Mouse (Mus musculus) G1E (cell line): ENCODE results near the gene Trim72. TPM values are rescaled to one million over a fixed set of nuclear protein-coding genes. Genes with fewer than 3 reads are reported as not detected.

Experiments used
- ATAC-seq: 2 replicates; pipeline ENCODE4 v1.8.0; 2016; ENCODE audit warnings: mild to moderate bottlenecking; ENCODE audit not compliant: insufficient number of reproducible peaks, poor library complexity, low FRiP score, severe bottlenecking; ENCODE audit errors: extremely low read depth
- DNase-seq: peaks from one replicate; pipeline ENCODE4 v3.0.0; 2012; ENCODE audit warnings: low spot score
- H3K27me3 ChIP-seq: 2 replicates; pipeline ENCODE4 v1.6.1; 2012; ENCODE audit warnings: mild to moderate bottlenecking, low read length, inconsistent platforms; ENCODE audit not compliant: insufficient read depth
- H3K36me3 ChIP-seq: replicated peaks from 2 replicates; pipeline ENCODE3; 2012; ENCODE audit warnings: mild to moderate bottlenecking, inconsistent platforms
- H3K4me1 ChIP-seq: 2 replicates; pipeline ENCODE4 v1.6.1; 2012; ENCODE audit warnings: low read depth, low read length, inconsistent platforms, mixed read lengths; ENCODE audit not compliant: insufficient read depth
- H3K4me3 ChIP-seq: 2 replicates; pipeline ENCODE4 v1.5.1; 2012; ENCODE audit warnings: low read depth, mild to moderate bottlenecking, inconsistent platforms, low read length, moderate library complexity, mixed read lengths
- H3K9me3 ChIP-seq: replicated peaks from 2 replicates; pipeline ENCODE4 v1.6.1; 2012; ENCODE audit warnings: inconsistent platforms
- CTCF ChIP-seq: IDR thresholded peaks from 2 replicates; pipeline ENCODE4 v1.5.1; 2012; ENCODE audit warnings: low read depth, low read length, inconsistent platforms, mixed read lengths
- GATA1 ChIP-seq: IDR thresholded peaks from 2 replicates; pipeline ENCODE4 v1.6.1; 2012; ENCODE audit warnings: borderline replicate concordance, low read length, inconsistent platforms, mixed read lengths
- GATA2 ChIP-seq: IDR thresholded peaks from 2 replicates; pipeline ENCODE4 v1.6.1; 2012; ENCODE audit warnings: low read depth, low read length, inconsistent platforms, borderline replicate concordance
- POLR2AphosphoS5 ChIP-seq: IDR thresholded peaks from 2 replicates; pipeline ENCODE4 v1.6.1; 2012; ENCODE audit warnings: low read depth, low read length, inconsistent platforms; ENCODE audit not compliant: insufficient replicate concordance
- TAL1 ChIP-seq: conservative IDR thresholded peaks from 2 replicates; pipeline ENCODE4 v1.6.1; 2012; ENCODE audit warnings: low read depth, low read length, inconsistent platforms, mixed read lengths
- polyA plus RNA-seq: library from polyadenylated mRNA; stranded (reverse); fragments of >175 nt; gene quantifications from 2 replicates; pipeline ENCODE4 v1.2.3, GENCODE M21; 2012
- total RNA-seq, 2 experiments: library from RNA; stranded (forward) in 1 of 2; stranded (reverse) in 1 of 2; fragments of 200-1000 nt in 1 of 2; fragments of >200 nt in 1 of 2; fragmentation: Nextera tagmentation in 1 of 2; gene quantifications; 2 replicates each; pipeline ENCODE4 v1.2.3; 2014 to 2017

Gene Trim72
- total and polyA plus RNA-seq, 3 experiments: 0.03 to 0.16 TPM; not detected in 1

DNA sequence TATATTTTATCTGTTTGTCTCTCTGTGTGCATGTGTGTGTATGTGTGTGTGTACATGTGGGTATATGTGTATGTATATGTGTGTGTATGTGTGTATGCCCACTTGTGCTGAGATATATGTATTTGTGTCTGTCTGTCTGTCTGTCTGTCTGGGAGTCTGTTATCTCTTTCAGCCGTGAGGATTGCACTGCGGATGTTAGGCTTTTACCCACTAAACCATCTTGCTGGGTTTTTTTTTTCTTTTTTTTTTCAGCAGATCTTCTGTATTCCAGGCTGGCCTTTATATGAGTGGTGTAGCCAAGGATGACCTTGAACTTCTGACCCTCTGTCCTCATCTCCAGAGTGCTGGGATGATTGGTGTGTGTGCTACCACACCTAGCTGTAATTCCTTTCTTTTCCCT lies 45.5 kb downstream of the Trim72 start:
- H3K27me3 ChIP-seq: peaks cover 27% of the 10 kb centered on the region
- H3K9me3 ChIP-seq: no peaks in the 10 kb centered on the region
- ATAC-seq (no peak), DNase-seq (no peak)
- TF ChIP-seq POLR2AphosphoS5: no peak
- TF ChIP-seq GATA2: no peak
- TF ChIP-seq CTCF: no peak
- no peak for TF ChIP-seq GATA1
- no peak for TF ChIP-seq TAL1
- H3K4me1 ChIP-seq: peaks cover 8% of the 10 kb centered on the region
- H3K4me3 ChIP-seq: no peak overlapping the region
- no peaks in the 10 kb centered on the region for H3K36me3 ChIP-seq

DNA sequence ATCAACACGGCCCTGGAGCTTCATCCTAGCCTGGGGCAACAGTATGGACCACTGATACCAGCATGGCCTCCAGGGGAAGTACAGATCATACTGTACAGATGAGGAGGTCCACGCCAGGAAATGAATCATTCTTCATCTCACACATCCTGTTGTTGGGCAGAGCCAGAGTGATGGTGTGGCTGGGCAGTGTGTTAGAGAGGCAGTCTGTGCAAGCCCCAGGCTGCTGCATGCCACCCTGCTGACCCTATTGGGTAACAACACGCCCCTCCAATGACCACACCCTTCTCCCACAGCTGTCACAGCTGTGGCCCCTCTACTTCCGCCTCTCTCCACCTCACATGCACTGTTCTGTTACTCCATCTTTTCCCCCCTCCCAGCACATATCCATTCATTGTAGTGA lies 47.0 kb downstream of the Trim72 start:
- no peaks in the 10 kb centered on the region for H3K36me3 ChIP-seq
- peaks cover 30% of the 10 kb centered on the region for H3K27me3 ChIP-seq
- DNase-seq (no peak), ATAC-seq (no peak; the same call in 1 of the 2 replicates)
- no peak overlapping the region for H3K4me3 ChIP-seq
- TF ChIP-seq POLR2AphosphoS5 (no peak), CTCF (no peak), GATA2 (no peak), GATA1 (no peak), TAL1 (no peak)
- no peaks in the 10 kb centered on the region for H3K9me3 ChIP-seq
- H3K4me1 ChIP-seq: peaks cover 8% of the 10 kb centered on the region

DNA sequence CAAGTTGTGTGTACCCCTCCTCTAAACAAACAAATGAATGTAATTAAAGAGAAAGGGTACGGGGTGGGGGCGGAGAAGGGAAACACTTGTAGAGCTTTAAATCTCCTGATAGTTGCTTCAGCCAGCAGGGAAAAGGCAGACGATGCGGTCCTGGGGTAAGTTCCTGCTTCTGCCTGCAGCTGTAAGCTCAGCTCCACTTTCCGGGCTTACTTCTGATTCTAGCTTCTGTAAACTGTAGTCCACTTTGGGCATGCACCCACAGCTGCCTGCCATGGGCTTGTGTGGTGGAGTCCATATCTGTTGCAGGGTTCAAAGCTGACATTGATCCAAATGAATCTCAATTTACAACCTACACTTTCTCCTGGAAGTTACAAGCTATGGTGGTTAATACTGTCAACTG lies 49.3 kb downstream of the Trim72 start:
- Histone ChIP-seq H3K27me3 (peaks cover 38% of the 10 kb centered on the region), H3K4me3 (no peak overlapping the region), H3K36me3 (no peaks in the 10 kb centered on the region), H3K4me1 (peaks cover 8% of the 10 kb centered on the region), H3K9me3 (no peaks in the 10 kb centered on the region)
- no peak for DNase-seq
- ATAC-seq: no peak
- no peak for TF ChIP-seq CTCF
- no peak for TF ChIP-seq POLR2AphosphoS5
- TF ChIP-seq TAL1: no peak
- TF ChIP-seq GATA2: no peak
- TF ChIP-seq GATA1: no peak

DNA sequence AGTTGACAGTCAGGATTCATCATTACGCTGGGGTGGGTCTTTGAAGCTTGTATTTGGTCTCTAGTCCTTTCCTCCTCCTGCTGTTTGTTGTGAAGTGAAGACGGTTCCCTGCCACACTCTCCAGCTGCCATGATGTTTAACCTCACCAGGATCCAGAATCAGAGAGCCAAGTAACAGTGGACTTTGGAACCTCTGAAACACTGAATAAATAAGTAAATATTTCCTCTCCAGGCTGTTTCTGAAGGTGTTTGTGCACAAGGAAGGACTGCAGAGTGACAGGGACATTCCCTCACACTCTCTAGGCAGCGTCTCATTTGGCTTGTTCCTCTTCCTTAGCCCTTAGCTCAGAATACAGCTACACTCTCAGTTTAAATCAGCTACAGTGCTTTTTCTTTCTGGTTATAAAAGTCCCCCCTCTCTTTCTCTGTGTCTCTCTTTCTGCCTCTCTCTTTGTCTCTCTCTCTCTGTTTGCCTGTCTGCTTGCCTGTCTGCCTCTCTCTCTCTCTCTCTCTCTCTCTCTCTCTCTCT lies 53.2 kb downstream of the Trim72 start:
- TF ChIP-seq GATA2 (no peak), POLR2AphosphoS5 (no peak), CTCF (no peak), TAL1 (no peak), GATA1 (no peak)
- Histone ChIP-seq H3K27me3 (peaks cover 38% of the 10 kb centered on the region), H3K36me3 (no peaks in the 10 kb centered on the region), H3K4me1 (no peaks in the 10 kb centered on the region), H3K4me3 (no peak overlapping the region), H3K9me3 (no peaks in the 10 kb centered on the region)
- ATAC-seq (no peak), DNase-seq (no peak)

DNA sequence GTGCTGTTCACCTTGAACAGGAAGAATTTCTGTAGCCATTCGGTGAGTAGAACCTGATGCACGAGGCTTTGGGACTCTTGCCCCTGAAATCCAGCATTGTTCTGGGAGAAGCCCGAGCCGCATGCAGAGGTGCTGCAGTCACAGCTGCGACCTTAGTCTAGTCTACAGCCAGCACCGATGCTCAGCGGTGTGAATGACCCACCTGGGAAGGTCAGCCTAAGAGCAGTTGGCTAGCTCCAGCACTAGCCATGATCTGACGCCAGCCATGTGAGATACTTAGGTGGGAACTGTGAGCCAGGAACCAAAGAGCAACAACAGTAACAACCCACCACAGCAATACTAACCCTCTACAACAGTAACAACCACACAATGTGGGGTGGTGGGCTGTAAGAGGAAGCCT lies 54.1 kb downstream of the Trim72 start:
- TF ChIP-seq TAL1 (no peak), CTCF (no peak), GATA2 (no peak), POLR2AphosphoS5 (no peak)
- H3K4me1 ChIP-seq: no peaks in the 10 kb centered on the region
- H3K36me3 ChIP-seq: no peaks in the 10 kb centered on the region
- DNase-seq (no peak), ATAC-seq (no peak)
- no peak overlapping the region for H3K4me3 ChIP-seq
- H3K9me3 ChIP-seq: no peaks in the 10 kb centered on the region
- H3K27me3 ChIP-seq: peaks cover 34% of the 10 kb centered on the region

DNA sequence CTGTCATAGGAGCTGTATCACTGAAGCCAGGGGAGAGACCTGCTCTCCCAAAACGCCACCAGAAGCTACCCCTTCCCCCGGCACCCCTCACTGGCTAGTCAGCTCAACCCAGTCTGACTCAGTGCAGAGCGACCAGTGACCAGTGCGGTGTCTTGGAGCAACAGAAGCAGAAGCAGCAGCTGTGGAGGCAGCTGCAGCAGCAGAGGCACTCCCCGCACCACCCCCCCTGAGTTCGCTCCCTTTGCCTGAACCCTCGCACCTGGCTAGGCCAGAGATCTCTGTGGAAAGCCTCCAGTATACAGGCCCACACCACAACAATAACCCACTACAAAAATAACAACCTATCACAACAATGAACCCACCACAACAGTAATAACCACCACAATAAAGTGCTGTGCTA lies 54.8 kb downstream of the Trim72 start:
- TF ChIP-seq GATA2 (no peak), CTCF (no peak), TAL1 (no peak), GATA1 (no peak), POLR2AphosphoS5 (no peak)
- DNase-seq: no peak
- ATAC-seq: no peak
- Histone ChIP-seq H3K9me3 (no peaks in the 10 kb centered on the region), H3K4me1 (no peaks in the 10 kb centered on the region), H3K4me3 (no peak overlapping the region), H3K27me3 (peaks cover 28% of the 10 kb centered on the region), H3K36me3 (no peaks in the 10 kb centered on the region)

DNA sequence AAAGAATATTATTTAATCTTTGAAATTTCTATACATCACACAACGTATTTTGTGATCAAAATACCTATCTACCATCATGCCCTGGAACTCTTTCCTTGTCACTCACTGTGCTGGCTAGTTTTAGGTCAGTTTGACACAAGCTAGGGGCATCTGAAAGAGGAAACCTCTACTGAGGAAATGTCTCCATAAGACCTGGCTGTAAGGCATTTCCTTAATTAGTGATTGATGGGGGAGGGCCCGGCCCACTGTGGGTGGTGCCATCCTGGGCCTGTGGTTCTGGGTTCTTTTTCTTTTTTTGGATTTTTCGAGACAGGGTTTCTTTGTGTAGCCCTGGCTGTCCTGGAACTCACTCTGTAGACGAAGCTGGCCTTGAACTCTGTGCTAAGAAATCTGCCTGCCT lies 55.3 kb downstream of the Trim72 start:
- no peaks in the 10 kb centered on the region for H3K9me3 ChIP-seq
- H3K36me3 ChIP-seq: no peaks in the 10 kb centered on the region
- peaks cover 26% of the 10 kb centered on the region for H3K27me3 ChIP-seq
- no peaks in the 10 kb centered on the region for H3K4me1 ChIP-seq
- DNase-seq (no peak), ATAC-seq (no peak)
- H3K4me3 ChIP-seq: no peak overlapping the region
- TF ChIP-seq POLR2AphosphoS5 (no peak), TAL1 (no peak), GATA2 (no peak), CTCF (no peak), GATA1 (no peak)

Other genes with a start within 250 kb of the Trim72 start
Only the 20 nearest of the 25 such genes appear.
- gene Gm49388, start 218.3 kb upstream of the Trim72 start, total RNA-seq (2014; fragmentation: Nextera tagmentation): 4.7 and 8.4 TPM in 2 replicates
- 0.23 TPM in 1 of 2 replicates, not detected in the other for gene Gm49388, start 218.3 kb upstream of the Trim72 start, total RNA-seq (2017)
- gene Gm49388, start 218.3 kb upstream of the Trim72 start, polyA plus RNA-seq: 0.12 and 1.1 TPM in 2 replicates
- 11.2 and 17.2 TPM in 2 replicates for gene Hsd3b7, start 203.3 kb upstream of the Trim72 start, total RNA-seq (2014; fragmentation: Nextera tagmentation)
- 42.3 and 52.1 TPM in 2 replicates for gene Hsd3b7, start 203.3 kb upstream of the Trim72 start, total RNA-seq (2017)
- gene Hsd3b7, start 203.3 kb upstream of the Trim72 start, polyA plus RNA-seq: 10.6 and 19.7 TPM in 2 replicates
- gene Stx4a, start 179.7 kb upstream of the Trim72 start, total RNA-seq (2014; fragmentation: Nextera tagmentation): 26.9 and 36.0 TPM in 2 replicates
- 46.1 and 55.7 TPM in 2 replicates for gene Stx4a, start 179.7 kb upstream of the Trim72 start, total RNA-seq (2017)
- gene Stx4a, start 179.7 kb upstream of the Trim72 start, polyA plus RNA-seq: 64.9 and 69.9 TPM in 2 replicates
- gene Stx1b, start 179.4 kb upstream of the Trim72 start, total RNA-seq (2014; fragmentation: Nextera tagmentation): 0.15 and 0.24 TPM in 2 replicates
- gene Stx1b, start 179.4 kb upstream of the Trim72 start, total RNA-seq (2017): 0.06 and 0.16 TPM in 2 replicates
- 0.02 and 0.10 TPM in 2 replicates for gene Stx1b, start 179.4 kb upstream of the Trim72 start, polyA plus RNA-seq
- gene Zfp646, start 127.7 kb upstream of the Trim72 start, total RNA-seq (2014; fragmentation: Nextera tagmentation): 46.8 and 58.5 TPM in 2 replicates
- gene Zfp646, start 127.7 kb upstream of the Trim72 start, total RNA-seq (2017): 42.1 and 45.0 TPM in 2 replicates
- gene Zfp646, start 127.7 kb upstream of the Trim72 start, polyA plus RNA-seq: 27.9 and 36.7 TPM in 2 replicates
- 9.2 and 14.9 TPM in 2 replicates for gene Zfp668, start 127.1 kb upstream of the Trim72 start, total RNA-seq (2014; fragmentation: Nextera tagmentation)
- gene Zfp668, start 127.1 kb upstream of the Trim72 start, total RNA-seq (2017): 4.2 and 5.7 TPM in 2 replicates
- gene Zfp668, start 127.1 kb upstream of the Trim72 start, polyA plus RNA-seq: 33.9 and 39.5 TPM in 2 replicates
- gene Prss53, start 113.0 kb upstream of the Trim72 start, total RNA-seq (2014; fragmentation: Nextera tagmentation): 0.58 TPM in 1 of 2 replicates, not detected in the other
- gene Prss53, start 113.0 kb upstream of the Trim72 start, total RNA-seq (2017): 0.29 and 0.38 TPM in 2 replicates
- 0.76 and 0.80 TPM in 2 replicates for gene Prss53, start 113.0 kb upstream of the Trim72 start, polyA plus RNA-seq
- gene Gm21974, start 108.5 kb upstream of the Trim72 start, total RNA-seq (2014; fragmentation: Nextera tagmentation): not detected in 2 replicates
- not detected in 2 replicates for gene Gm21974, start 108.5 kb upstream of the Trim72 start, total RNA-seq (2017)
- not detected in 2 replicates for gene Gm21974, start 108.5 kb upstream of the Trim72 start, polyA plus RNA-seq
- gene Vkorc1, start 108.3 kb upstream of the Trim72 start, total RNA-seq (2014; fragmentation: Nextera tagmentation): 53.0 and 68.8 TPM in 2 replicates
- gene Vkorc1, start 108.3 kb upstream of the Trim72 start, total RNA-seq (2017): 8.9 and 11.0 TPM in 2 replicates
- 12.6 and 16.7 TPM in 2 replicates for gene Vkorc1, start 108.3 kb upstream of the Trim72 start, polyA plus RNA-seq
- gene Bckdk, start 99.9 kb upstream of the Trim72 start, total RNA-seq (2014; fragmentation: Nextera tagmentation): 73.4 and 80.0 TPM in 2 replicates
- 40.4 and 49.2 TPM in 2 replicates for gene Bckdk, start 99.9 kb upstream of the Trim72 start, total RNA-seq (2017)
- gene Bckdk, start 99.9 kb upstream of the Trim72 start, polyA plus RNA-seq: 114 and 134 TPM in 2 replicates
- gene Kat8, start 91.4 kb upstream of the Trim72 start, total RNA-seq (2014; fragmentation: Nextera tagmentation): 39.0 and 45.1 TPM in 2 replicates
- 44.0 and 44.5 TPM in 2 replicates for gene Kat8, start 91.4 kb upstream of the Trim72 start, total RNA-seq (2017)
- 6.8 and 7.4 TPM in 2 replicates for gene Kat8, start 91.4 kb upstream of the Trim72 start, polyA plus RNA-seq
- gene Prss8, start 73.8 kb upstream of the Trim72 start, total RNA-seq (2014; fragmentation: Nextera tagmentation): not detected in 2 replicates
- gene Prss8, start 73.8 kb upstream of the Trim72 start, total RNA-seq (2017): 0.05 TPM in 1 of 2 replicates, not detected in the other
- not detected in 2 replicates for gene Prss8, start 73.8 kb upstream of the Trim72 start, polyA plus RNA-seq
- gene Prss36, start 57.2 kb upstream of the Trim72 start, total RNA-seq (2014; fragmentation: Nextera tagmentation): 4.0 and 5.4 TPM in 2 replicates
- gene Prss36, start 57.2 kb upstream of the Trim72 start, total RNA-seq (2017): 0.76 and 4.9 TPM in 2 replicates
- gene Prss36, start 57.2 kb upstream of the Trim72 start, polyA plus RNA-seq: 8.5 and 8.9 TPM in 2 replicates
- 211 and 218 TPM in 2 replicates for gene Fus, start 36.5 kb upstream of the Trim72 start, total RNA-seq (2014; fragmentation: Nextera tagmentation)
- gene Fus, start 36.5 kb upstream of the Trim72 start, total RNA-seq (2017): 34.6 and 45.5 TPM in 2 replicates
- 568 and 604 TPM in 2 replicates for gene Fus, start 36.5 kb upstream of the Trim72 start, polyA plus RNA-seq
- 2.0 and 2.4 TPM in 2 replicates for gene Pycard, start 10.1 kb upstream of the Trim72 start, total RNA-seq (2014; fragmentation: Nextera tagmentation)
- 3.3 and 3.5 TPM in 2 replicates for gene Pycard, start 10.1 kb upstream of the Trim72 start, total RNA-seq (2017)
- gene Pycard, start 10.1 kb upstream of the Trim72 start, polyA plus RNA-seq: 1.2 and 1.3 TPM in 2 replicates
- 0.30 TPM in 1 of 2 replicates, not detected in the other for gene Itgam, start 58.7 kb downstream of the Trim72 start, total RNA-seq (2014; fragmentation: Nextera tagmentation)
- gene Itgam, start 58.7 kb downstream of the Trim72 start, total RNA-seq (2017): 0.22 and 0.29 TPM in 2 replicates
- gene Itgam, start 58.7 kb downstream of the Trim72 start, polyA plus RNA-seq: 0.02 and 0.07 TPM in 2 replicates
- gene Gm49368, start 58.7 kb downstream of the Trim72 start, total RNA-seq (2014; fragmentation: Nextera tagmentation): not detected in 2 replicates
- gene Gm49368, start 58.7 kb downstream of the Trim72 start, total RNA-seq (2017): not detected in 2 replicates
- 0.03 TPM in 1 of 2 replicates, not detected in the other for gene Gm49368, start 58.7 kb downstream of the Trim72 start, polyA plus RNA-seq
- not detected in 2 replicates for gene Itgax, start 125.6 kb downstream of the Trim72 start, total RNA-seq (2014; fragmentation: Nextera tagmentation)
- 0.11 and 0.58 TPM in 2 replicates for gene Itgax, start 125.6 kb downstream of the Trim72 start, total RNA-seq (2017)
- not detected in 2 replicates for gene Itgax, start 125.6 kb downstream of the Trim72 start, polyA plus RNA-seq
- not detected in 2 replicates for gene Itgad, start 150.4 kb downstream of the Trim72 start, total RNA-seq (2014; fragmentation: Nextera tagmentation)
- 0.23 TPM in 1 of 2 replicates, not detected in the other for gene Itgad, start 150.4 kb downstream of the Trim72 start, total RNA-seq (2017)
- gene Itgad, start 150.4 kb downstream of the Trim72 start, polyA plus RNA-seq: 0.01 and 0.06 TPM in 2 replicates
- not detected in 2 replicates for gene Cox6a2, start 202.4 kb downstream of the Trim72 start, total RNA-seq (2014; fragmentation: Nextera tagmentation)
- 0.27 TPM in 1 of 2 replicates, not detected in the other for gene Cox6a2, start 202.4 kb downstream of the Trim72 start, total RNA-seq (2017)
- 0.13 and 0.21 TPM in 2 replicates for gene Cox6a2, start 202.4 kb downstream of the Trim72 start, polyA plus RNA-seq